ENCODE assay signal across 8 mouse cellular contexts in genomic region chr8:128358756-128359520, GRCm38 (mm10). TPM values are rescaled to one million over a fixed set of nuclear protein-coding genes. Genes with fewer than 3 reads are reported as not detected.
DNase-seq lines count a peak whose midpoint lies in the region; ATAC-seq and TF ChIP-seq lines count a peak whose summit lies in the region.

No protein-coding gene starts in this region.

- under 1% methylated on average over 40 of the region's 41 CpGs for WGBS in embryonic facial prominence, embryonic 15.5 days
- WGBS in heart, embryonic 10.5 days, result under 1% methylated on average over 40 of the region's 41 CpGs
- 1% methylated on average over 40 of the region's 41 CpGs for WGBS in limb, embryonic 14.5 days
- WGBS in midbrain, embryonic 15.5 days, result under 1% methylated on average over 41 of the region's 41 CpGs

- H3K36me3 ChIP-seq in embryonic facial prominence, embryonic 15.5 days, result no peaks in the 10 kb centered on the region
- H3K36me3 ChIP-seq in heart, embryonic 10.5 days, result peaks cover 4% of the 10 kb centered on the region; the same call in 1 of the 2 replicates
- H3K36me3 ChIP-seq in limb, embryonic 14.5 days (ENCODE audit: control insufficient read depth, insufficient read depth, low read length), result no peaks in the 10 kb centered on the region
- H3K36me3 ChIP-seq in midbrain, embryonic 15.5 days (replicated peaks), result no peaks in the 10 kb centered on the region

- peak overlapping the region; percentile 74 for H3K4me3 ChIP-seq in embryonic facial prominence, embryonic 15.5 days (replicated peaks)
- H3K4me3 ChIP-seq in heart, embryonic 10.5 days, result peak overlapping the region; percentile 91
- peak overlapping the region; percentile 54 for H3K4me3 ChIP-seq in limb, embryonic 14.5 days (replicated peaks; ENCODE audit: low read length)
- peak overlapping the region; percentile 83 for H3K4me3 ChIP-seq in midbrain, embryonic 15.5 days

- no peak for TF ChIP-seq POLR2A in limb, embryonic 14.5 days (IDR thresholded peaks at IDR 0.05; ENCODE audit: borderline replicate concordance, extremely low read depth, insufficient read depth, insufficient read length)

- peaks cover 9% of the 10 kb centered on the region; the same call in 1 of the 2 replicates for H3K27me3 ChIP-seq in embryonic facial prominence, embryonic 15.5 days
- no peaks in the 10 kb centered on the region for H3K27me3 ChIP-seq in heart, embryonic 10.5 days (ENCODE audit: insufficient read depth, poor library complexity, severe bottlenecking)
- peaks cover 12% of the 10 kb centered on the region for H3K27me3 ChIP-seq in limb, embryonic 14.5 days (ENCODE audit: control insufficient read depth, insufficient read depth, low read length)
- no peaks in the 10 kb centered on the region for H3K27me3 ChIP-seq in midbrain, embryonic 15.5 days (replicated peaks)

- ATAC-seq in embryonic facial prominence, embryonic 15.5 days (ENCODE audit: insufficient number of reproducible peaks, low FRiP score, low TSS enrichment, low read depth), result peak; percentile 35
- ATAC-seq in limb, embryonic 14.5 days (ENCODE audit: low FRiP score, low read depth), result peak; percentile 11
- peak; percentile 38 for ATAC-seq in midbrain, embryonic 15.5 days (replicated peaks)

- peak; percentile 65 for DNase-seq in right cerebral cortex, adult 18-20 months
- DNase-seq in right cerebral cortex, postnatal 25 days, result no peak
- peak; percentile 87 for DNase-seq in heart, embryonic 10.5 days (ENCODE audit: low spot score)
- DNase-seq in kidney, adult 9 months, result peak; percentile 87
- peak; percentile 73 for DNase-seq in limb, embryonic 14.5 days (ENCODE audit: low spot score)
- DNase-seq in telencephalon, adult 2 months (ENCODE audit: low read depth, low spot score), result peak; percentile 52

- no peaks in the 10 kb centered on the region for H3K9me3 ChIP-seq in embryonic facial prominence, embryonic 15.5 days (replicated peaks)
- no peaks in the 10 kb centered on the region for H3K9me3 ChIP-seq in heart, embryonic 10.5 days
- H3K9me3 ChIP-seq in limb, embryonic 14.5 days (ENCODE audit: control insufficient read depth, low read length), result no peaks in the 10 kb centered on the region
- no peaks in the 10 kb centered on the region for H3K9me3 ChIP-seq in midbrain, embryonic 15.5 days

- H3K9ac ChIP-seq in embryonic facial prominence, embryonic 15.5 days, result peak overlapping the region; percentile 81
- H3K9ac ChIP-seq in limb, embryonic 14.5 days (ENCODE audit: low read depth, low read length, severe bottlenecking), result peak overlapping the region; percentile 67
- peak overlapping the region; percentile 85 for H3K9ac ChIP-seq in midbrain, embryonic 15.5 days

- peak overlapping the region; percentile 95 for H3K27ac ChIP-seq in embryonic facial prominence, embryonic 15.5 days (replicated peaks)
- H3K27ac ChIP-seq in heart, embryonic 10.5 days, result peak overlapping the region; percentile 96
- peak overlapping the region; percentile 81 for H3K27ac ChIP-seq in limb, embryonic 14.5 days (replicated peaks; ENCODE audit: low read depth, low read length)
- peak overlapping the region; percentile 93 for H3K27ac ChIP-seq in midbrain, embryonic 15.5 days

- peaks cover 20% of the 10 kb centered on the region for H3K4me1 ChIP-seq in embryonic facial prominence, embryonic 15.5 days
- peaks cover 48% of the 10 kb centered on the region for H3K4me1 ChIP-seq in heart, embryonic 10.5 days
- H3K4me1 ChIP-seq in limb, embryonic 14.5 days (ENCODE audit: control insufficient read depth, insufficient read depth, low read length), result peaks cover 12% of the 10 kb centered on the region
- peaks cover 40% of the 10 kb centered on the region for H3K4me1 ChIP-seq in midbrain, embryonic 15.5 days

- peak overlapping the region; percentile 97 for H3K4me2 ChIP-seq in embryonic facial prominence, embryonic 15.5 days (replicated peaks)
- peak overlapping the region; percentile 99 for H3K4me2 ChIP-seq in limb, embryonic 14.5 days (replicated peaks; ENCODE audit: low read depth, low read length, severe bottlenecking)
- H3K4me2 ChIP-seq in midbrain, embryonic 15.5 days, result peak overlapping the region; percentile 99

RNA-seq across cellular contexts. Expression of gene Nrp1, which starts 0.5 kb away (rescaled TPM):
- 107 and 114 TPM in 2 replicates for polyA plus RNA-seq in embryonic facial prominence, embryonic 15.5 days (2015; fragmentation: Nextera tagmentation; extraction: Ambion mirVana)
- polyA plus RNA-seq in heart, embryonic 10.5 days (2016; fragmentation: Nextera tagmentation; extraction: Ambion mirVana), result 107 and 120 TPM in 2 replicates
- 33.8 and 34.3 TPM in 2 replicates for polyA plus RNA-seq in limb, embryonic 14.5 days (2012; rRNA removed)
- 71.4 and 75.1 TPM in 2 replicates for polyA plus RNA-seq in limb, embryonic 14.5 days (2014; fragmentation: Nextera tagmentation; extraction: Ambion mirVana)
- 77.4 and 89.0 TPM in 2 replicates for polyA plus RNA-seq in midbrain, embryonic 15.5 days (2015; fragmentation: Nextera tagmentation; extraction: Ambion mirVana)
